Mouse (Mus musculus): ENCODE data around the gene Gm10337. TPM values are rescaled to one million over a fixed set of nuclear protein-coding genes. Genes with fewer than 3 reads are reported as not detected.

Gm10337 gene
- polyA plus RNA-seq, 1 experiment from 2014 or later, result 10.3 TPM

GRCm38 (mm10) chr15:102516728-102517404 is 13.3 kb downstream of the Gm10337 start, which contains the start of gene Map3k12:
TSS of gene Map3k12 (minus strand) at chr15:102517064.
- under 1% methylated on average over 39 of the region's 43 CpGs for WGBS
- H3K4me1 ChIP-seq (ENCODE audit: control insufficient read depth, insufficient read depth, low read length), result peaks cover 30% of the 10 kb centered on the region

GRCm38 (mm10) chr15:102517631-102517975 is 14.1 kb downstream of the Gm10337 start:
- no peak for ATAC-seq (ENCODE audit: insufficient read depth, low FRiP score, low TSS enrichment)
- peaks cover 23% of the 10 kb centered on the region for H3K4me1 ChIP-seq (ENCODE audit: control insufficient read depth, insufficient read depth, low read length)
- no peaks in the 10 kb centered on the region for H3K27me3 ChIP-seq (ENCODE audit: control insufficient read depth, insufficient read depth, low read length)
- H3K27ac ChIP-seq (ENCODE audit: low read depth, low read length), result 0 out of 2 replicates have a peak overlapping the region, but pooled peaks have one; percentile 64
- H3K9me3 ChIP-seq (ENCODE audit: control insufficient read depth, low read length), result no peaks in the 10 kb centered on the region
- H3K4me3 ChIP-seq (ENCODE audit: low read depth, low read length), result peak overlapping the region; percentile 58
- H3K9ac ChIP-seq (ENCODE audit: low read length), result no peak overlapping the region; the same call in 1 of the 2 replicates
- WGBS, result under 1% methylated on average over 10 of the region's 10 CpGs
- no peak for DNase-seq (ENCODE audit: low spot score)
- H3K4me2 ChIP-seq (ENCODE audit: low read depth), result peak overlapping the region; percentile 78
- H3K36me3 ChIP-seq (ENCODE audit: control insufficient read depth, insufficient read depth, low read length), result peaks cover 5% of the 10 kb centered on the region; the same call in 1 of the 2 replicates

More at GRCm38 (mm10) chr15:102516728-102517404, 13.3 kb downstream of the Gm10337 start, which contains the start of gene Map3k12:
- H3K9me3 ChIP-seq (ENCODE audit: control insufficient read depth, low read length), result no peaks in the 10 kb centered on the region
- no peaks in the 10 kb centered on the region; the same call in 1 of the 2 replicates for H3K36me3 ChIP-seq (ENCODE audit: control insufficient read depth, insufficient read depth, low read length)
- H3K4me2 ChIP-seq (ENCODE audit: low read depth), result peak within 1 kb of the TSS; percentile 78
- H3K27me3 ChIP-seq (ENCODE audit: control insufficient read depth, insufficient read depth, low read length), result no peaks in the 10 kb centered on the region
- peak within 1 kb of the TSS; percentile 58 for H3K4me3 ChIP-seq (ENCODE audit: low read depth, low read length)
- H3K27ac ChIP-seq (ENCODE audit: low read depth, low read length), result peak within 1 kb of the TSS; percentile 64
- ATAC-seq (ENCODE audit: insufficient read depth, low FRiP score, low TSS enrichment) (peak; percentile 20; the same call in 1 of the 2 replicates), DNase-seq (ENCODE audit: low spot score) (peak; percentile 81)
- H3K9ac ChIP-seq (ENCODE audit: low read length), result peak within 1 kb of the TSS; percentile 75

GRCm38 (mm10) chr15:102517976-102518858 is 14.7 kb downstream of the Gm10337 start, which contains the start of gene Tarbp2:
TSS of gene Tarbp2 (plus strand) at chr15:102518192.
- no peaks in the 10 kb centered on the region for H3K9me3 ChIP-seq (ENCODE audit: control insufficient read depth, low read length)
- peak within 1 kb of the TSS; percentile 95 for H3K27ac ChIP-seq (ENCODE audit: low read depth, low read length)
- peak within 1 kb of the TSS; percentile 86 for H3K9ac ChIP-seq (ENCODE audit: low read length)
- WGBS, result under 1% methylated on average over 60 of the region's 60 CpGs
- H3K4me2 ChIP-seq (ENCODE audit: low read depth), result peak within 1 kb of the TSS; percentile 78
- ATAC-seq (ENCODE audit: insufficient read depth, low FRiP score, low TSS enrichment) (peak; percentile 89), DNase-seq (ENCODE audit: low spot score) (peak; percentile 99)
- peak within 1 kb of the TSS; percentile 58 for H3K4me3 ChIP-seq (ENCODE audit: low read depth, low read length)
- H3K27me3 ChIP-seq (ENCODE audit: control insufficient read depth, insufficient read depth, low read length), result no peaks in the 10 kb centered on the region
- peaks cover 19% of the 10 kb centered on the region for H3K4me1 ChIP-seq (ENCODE audit: control insufficient read depth, insufficient read depth, low read length)
- H3K36me3 ChIP-seq (ENCODE audit: control insufficient read depth, insufficient read depth, low read length), result peaks cover 5% of the 10 kb centered on the region; the same call in 1 of the 2 replicates

- peak overlapping the region; percentile 86 for H3K9ac ChIP-seq (ENCODE audit: low read length)
- H3K4me1 ChIP-seq (ENCODE audit: control insufficient read depth, insufficient read depth, low read length), result peaks cover 19% of the 10 kb centered on the region
- peak overlapping the region; percentile 58 for H3K4me3 ChIP-seq (ENCODE audit: low read depth, low read length)
- 25% methylated on average over 9 of the region's 9 CpGs for WGBS
- DNase-seq (ENCODE audit: low spot score), result no peak
- no peak; the same call in 1 of the 2 replicates for ATAC-seq (ENCODE audit: insufficient read depth, low FRiP score, low TSS enrichment)
- H3K4me2 ChIP-seq (ENCODE audit: low read depth), result peak overlapping the region; percentile 78
- H3K27me3 ChIP-seq (ENCODE audit: control insufficient read depth, insufficient read depth, low read length), result no peaks in the 10 kb centered on the region
- peak overlapping the region; percentile 95 for H3K27ac ChIP-seq (ENCODE audit: low read depth, low read length)
- peaks cover 7% of the 10 kb centered on the region; the same call in 1 of the 2 replicates for H3K36me3 ChIP-seq (ENCODE audit: control insufficient read depth, insufficient read depth, low read length)
- H3K9me3 ChIP-seq (ENCODE audit: control insufficient read depth, low read length), result no peaks in the 10 kb centered on the region
Observed at GRCm38 (mm10) chr15:102518859-102519201, 15.3 kb downstream of the Gm10337 start.

- peaks cover 19% of the 10 kb centered on the region for H3K4me1 ChIP-seq (ENCODE audit: control insufficient read depth, insufficient read depth, low read length)
Observed at GRCm38 (mm10) chr15:102519211-102520141, 16.0 kb downstream of the Gm10337 start.

GRCm38 (mm10) chr15:102520416-102520815 is 16.9 kb downstream of the Gm10337 start:
- ATAC-seq (ENCODE audit: insufficient read depth, low FRiP score, low TSS enrichment) (no peak), DNase-seq (ENCODE audit: low spot score) (no peak)
- no peaks in the 10 kb centered on the region for H3K27me3 ChIP-seq (ENCODE audit: control insufficient read depth, insufficient read depth, low read length)
- H3K4me2 ChIP-seq (ENCODE audit: low read depth), result no peak overlapping the region
- peaks cover 9% of the 10 kb centered on the region; the same call in 1 of the 2 replicates for H3K36me3 ChIP-seq (ENCODE audit: control insufficient read depth, insufficient read depth, low read length)
- no peak overlapping the region for H3K27ac ChIP-seq (ENCODE audit: low read depth, low read length)
- H3K9me3 ChIP-seq (ENCODE audit: control insufficient read depth, low read length), result no peaks in the 10 kb centered on the region
- no peak overlapping the region for H3K9ac ChIP-seq (ENCODE audit: low read length)
- H3K4me1 ChIP-seq (ENCODE audit: control insufficient read depth, insufficient read depth, low read length), result peaks cover 18% of the 10 kb centered on the region
- WGBS, result 89% methylated on average over 4 of the region's 4 CpGs
- H3K4me3 ChIP-seq (ENCODE audit: low read depth, low read length), result no peak overlapping the region

More at GRCm38 (mm10) chr15:102519211-102520141, 16.0 kb downstream of the Gm10337 start:
- Histone ChIP-seq H3K27ac (ENCODE audit: low read depth, low read length) (no peak overlapping the region; the same call in 1 of the 2 replicates), H3K9me3 (ENCODE audit: control insufficient read depth, low read length) (no peaks in the 10 kb centered on the region), H3K27me3 (ENCODE audit: control insufficient read depth, insufficient read depth, low read length) (no peaks in the 10 kb centered on the region), H3K4me3 (ENCODE audit: low read depth, low read length) (peak overlapping the region; percentile 58), H3K9ac (ENCODE audit: low read length) (peak overlapping the region; percentile 86), H3K4me2 (ENCODE audit: low read depth) (peak overlapping the region; percentile 78), H3K36me3 (ENCODE audit: control insufficient read depth, insufficient read depth, low read length) (peaks cover 9% of the 10 kb centered on the region; the same call in 1 of the 2 replicates)
- DNase-seq (ENCODE audit: low spot score) (no peak), ATAC-seq (ENCODE audit: insufficient read depth, low FRiP score, low TSS enrichment) (no peak)
- 78% methylated on average over 15 of the region's 17 CpGs for WGBS

GRCm38 (mm10) chr15:102521480-102521879 is 18.0 kb downstream of the Gm10337 start:
- Histone ChIP-seq H3K4me2 (ENCODE audit: low read depth) (no peak overlapping the region), H3K9me3 (ENCODE audit: control insufficient read depth, low read length) (no peaks in the 10 kb centered on the region), H3K4me1 (ENCODE audit: control insufficient read depth, insufficient read depth, low read length) (peaks cover 8% of the 10 kb centered on the region; the same call in 1 of the 2 replicates), H3K9ac (ENCODE audit: low read length) (no peak overlapping the region), H3K27me3 (ENCODE audit: control insufficient read depth, insufficient read depth, low read length) (no peaks in the 10 kb centered on the region), H3K36me3 (ENCODE audit: control insufficient read depth, insufficient read depth, low read length) (peaks cover 9% of the 10 kb centered on the region; the same call in 1 of the 2 replicates), H3K4me3 (ENCODE audit: low read depth, low read length) (no peak overlapping the region), H3K27ac (ENCODE audit: low read depth, low read length) (no peak overlapping the region)
- no peak for ATAC-seq (ENCODE audit: insufficient read depth, low FRiP score, low TSS enrichment)
- 82% methylated on average over 4 of the region's 4 CpGs for WGBS
- no peak for DNase-seq (ENCODE audit: low spot score)
